Mouse (Mus musculus): ENCODE results near the gene Epb42. TPM values are rescaled to one million over a fixed set of nuclear protein-coding genes. Genes with fewer than 3 reads are reported as not detected.

Gene Epb42
- polyA plus RNA-seq (2017; shearing (Covaris generic)): 0.06 TPM

GRCm38 (mm10) chr2:121036733-121037341 is at the start of gene Epb42:
Gene Epb42, minus strand, starts transcription at chr2:121037072.

DNA sequence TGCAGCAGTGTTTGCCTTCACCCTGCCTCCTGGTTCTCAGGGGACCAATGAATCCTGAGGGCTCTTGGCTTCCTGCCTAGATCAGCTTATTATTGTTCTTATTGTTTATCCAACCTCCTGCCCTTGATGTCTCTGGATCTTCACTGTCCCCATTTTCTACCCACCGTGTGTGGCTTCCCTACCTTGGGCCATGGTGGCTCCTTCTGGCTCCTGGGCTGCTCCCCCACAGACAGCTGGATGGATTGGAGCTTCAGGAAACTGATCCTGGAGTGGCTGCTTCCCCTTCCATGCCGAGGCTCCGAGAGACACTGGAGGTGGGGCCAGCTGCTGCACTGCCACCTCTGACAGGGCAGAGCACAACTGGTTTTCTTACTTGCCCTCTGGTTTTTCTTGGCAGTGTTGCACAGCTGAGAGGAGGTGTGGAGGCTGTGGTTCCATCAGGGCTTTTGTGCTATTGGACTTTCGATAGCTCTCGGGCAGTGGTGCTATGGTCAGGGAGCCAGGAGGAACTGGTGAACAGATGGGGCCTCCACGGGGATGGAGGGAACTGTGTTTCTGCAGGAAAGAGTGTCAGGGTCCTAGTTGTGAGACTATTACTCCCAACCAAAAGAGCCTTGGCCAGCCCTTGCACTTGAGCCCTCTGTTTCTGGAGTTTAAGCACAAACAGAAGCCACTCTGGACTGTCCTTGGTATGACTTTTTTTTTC is 48.8 kb upstream of the Epb42 start, which contains the start of gene Tgm5:
TSS of gene Tgm5 (minus strand) at position 362 of the 706 bp plus-strand sequence.

GRCm38 (mm10) chr2:121007925-121008663 is 28.8 kb downstream of the Epb42 start, which contains the start of gene Ccndbp1:
Gene Ccndbp1, plus strand, starts transcription at chr2:121008403.

DNA sequence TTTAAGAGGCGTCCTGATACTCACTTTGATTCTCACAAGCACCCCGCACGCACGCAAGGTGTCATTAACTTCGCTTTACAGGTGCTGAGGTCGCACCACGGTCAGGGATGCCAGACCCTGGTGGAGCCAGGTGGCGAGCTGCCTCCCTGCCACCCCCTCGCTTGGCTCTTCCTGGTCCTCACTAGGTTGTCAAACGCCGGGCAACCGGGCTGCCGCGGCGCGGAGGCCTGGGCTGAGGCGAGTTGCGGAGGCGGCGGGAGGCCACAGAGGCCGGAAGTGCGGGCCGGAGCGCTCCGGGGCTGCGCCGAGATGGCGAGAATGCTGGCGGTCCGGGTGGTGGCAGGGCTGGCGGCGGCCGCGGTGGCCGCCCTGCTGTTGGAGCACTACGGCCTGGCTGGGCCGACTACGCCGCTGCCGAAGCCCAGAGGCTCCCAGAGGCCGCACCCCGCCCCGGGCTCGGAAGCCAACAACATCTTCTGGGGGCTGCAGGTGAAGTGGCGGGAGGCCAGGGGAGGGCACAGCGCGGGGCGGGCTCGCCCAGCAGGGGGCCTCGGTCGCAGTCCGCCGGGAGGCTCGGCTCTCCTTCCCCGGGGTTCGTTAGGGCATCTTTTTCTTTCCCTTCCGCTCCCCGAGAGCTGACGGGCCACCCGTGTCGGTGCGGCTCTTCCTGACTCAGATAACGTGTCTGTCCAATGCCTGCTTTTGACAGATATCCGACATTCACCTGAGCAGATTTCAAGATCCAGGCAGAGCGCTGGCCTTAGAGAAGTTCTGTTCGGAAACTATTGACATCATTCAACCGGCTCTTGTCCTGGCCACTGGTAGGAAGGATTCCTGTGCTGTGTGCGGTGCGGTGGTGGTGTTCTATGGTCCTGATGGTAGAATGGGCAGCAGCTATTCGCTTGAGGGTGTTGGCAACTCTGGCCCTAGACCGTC is 59.6 kb downstream of the Epb42 start, which contains the start of gene Tmem62:
TSS of gene Tmem62 (plus strand) at position 28 of the 936 bp plus-strand sequence.

GRCm38 (mm10) chr2:120970559-120971080 is 66.3 kb downstream of the Epb42 start, which contains the start of gene Ubr1:
Gene Ubr1, minus strand, starts transcription at chr2:120970715.

Other genes with a start within 250 kb of the Epb42 start
- 3.6 TPM for gene Cdan1, start 186.9 kb downstream of the Epb42 start, polyA plus RNA-seq (2017; shearing (Covaris generic))
- gene Ttbk2, start 186.5 kb downstream of the Epb42 start, polyA plus RNA-seq (2017; shearing (Covaris generic)): 0.79 TPM
- gene Ubr1, start 66.4 kb downstream of the Epb42 start, polyA plus RNA-seq (2017; shearing (Covaris generic)): 71.7 TPM
- 10.2 TPM for gene Tmem62, start 60.1 kb downstream of the Epb42 start, polyA plus RNA-seq (2017; shearing (Covaris generic))
- gene Ccndbp1, start 28.7 kb downstream of the Epb42 start, polyA plus RNA-seq (2017; shearing (Covaris generic)): 176 TPM
- gene Tgm5, start 48.8 kb upstream of the Epb42 start, polyA plus RNA-seq (2017; shearing (Covaris generic)): not detected
- gene Tgm7, start 72.7 kb upstream of the Epb42 start, polyA plus RNA-seq (2017; shearing (Covaris generic)): not detected
- 16.5 TPM for gene Adal, start 103.4 kb upstream of the Epb42 start, polyA plus RNA-seq (2017; shearing (Covaris generic))
- 11.4 TPM for gene Lcmt2, start 103.6 kb upstream of the Epb42 start, polyA plus RNA-seq (2017; shearing (Covaris generic))
- gene Tubgcp4, start 133.6 kb upstream of the Epb42 start, polyA plus RNA-seq (2017; shearing (Covaris generic)): 108 TPM
- gene Zscan29, start 134.1 kb upstream of the Epb42 start, polyA plus RNA-seq (2017; shearing (Covaris generic)): 75.9 TPM
- gene Trp53bp1, start 234.3 kb upstream of the Epb42 start, polyA plus RNA-seq (2017; shearing (Covaris generic)): 79.0 TPM